Mouse (Mus musculus): ENCODE measurements at regions not wholly inside any gene's neighbourhood (a gene's known extent, or its start where the extent isn't known, plus 50 kb on each side); places are given as distances from the start of the nearest gene placed in this dataset.
"Not testable (repeated sequence)": the region's sequence is repeated elsewhere in the genome, so short reads cannot be mapped to it uniquely, and the experiment has no call there.

DNA sequence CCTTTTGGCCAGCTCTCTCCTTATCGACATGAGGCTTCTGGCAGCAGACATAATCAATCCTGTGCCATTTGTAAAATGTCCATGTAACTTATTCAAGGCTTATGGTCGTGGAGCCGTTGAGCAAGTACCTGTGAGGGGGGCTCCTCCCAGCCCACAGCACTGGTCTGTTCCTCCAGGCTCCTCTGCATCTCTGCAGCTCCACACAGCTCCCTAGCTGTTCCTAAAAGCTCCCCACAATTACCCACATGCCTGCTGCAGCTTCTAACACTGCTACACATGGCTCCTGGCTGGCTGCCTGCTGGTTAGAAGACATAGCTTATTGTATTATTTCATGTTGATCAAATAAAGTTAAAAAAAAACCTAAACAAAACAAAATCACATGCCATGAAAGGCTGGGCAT lies 77.9 kb downstream of the Tcp10c start:
- DNase-seq (ENCODE audit: low read depth, low spot score), result not testable (repeated sequence)

GRCm38 (mm10) chr17:13434146-13434545 lies 79.8 kb downstream of the Tcp10c start:
- DNase-seq (ENCODE audit: low read depth, low spot score), result not testable (repeated sequence)

GRCm38 (mm10) chr17:13438790-13439189 lies 84.4 kb downstream of the Tcp10c start:
- DNase-seq (ENCODE audit: low read depth, low spot score), result not testable (repeated sequence)

DNA sequence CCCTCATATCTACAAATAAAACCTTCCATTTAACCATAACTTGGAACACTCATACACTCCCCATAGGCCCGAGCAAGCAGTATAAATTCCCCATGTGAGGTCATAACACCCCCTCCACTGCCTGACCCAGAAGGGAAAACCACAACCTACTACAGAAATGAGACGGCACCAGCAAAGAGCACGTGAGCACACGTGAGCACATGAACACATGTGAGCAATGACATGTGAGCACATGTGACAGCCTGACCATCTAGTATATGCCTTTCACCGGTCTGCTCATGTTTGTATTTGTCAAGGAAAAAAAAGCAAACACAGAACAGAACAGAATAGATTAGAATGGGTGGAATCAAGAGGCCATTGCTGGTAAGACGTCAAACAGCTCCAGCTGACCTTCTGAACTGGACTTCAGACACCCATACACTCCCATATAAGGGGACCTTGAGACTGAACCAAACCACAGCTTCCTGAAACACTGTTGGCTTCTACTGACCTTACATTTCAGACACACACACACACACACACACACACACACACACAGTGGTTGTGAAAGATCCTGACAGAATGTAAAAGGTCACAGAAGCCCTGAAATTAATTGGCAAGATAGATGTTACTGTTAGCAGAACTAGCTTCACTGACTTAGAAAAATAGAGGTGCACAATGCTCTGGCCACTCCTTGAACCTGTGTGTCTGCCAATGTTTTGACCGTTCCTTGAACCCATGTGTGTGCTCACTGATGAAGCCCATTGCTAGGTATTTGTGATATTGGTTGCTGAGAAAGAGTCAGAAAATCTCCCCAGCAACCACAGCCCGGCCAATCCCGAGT lies 86.5 kb downstream of the Tcp10c start:
- DNase-seq (ENCODE audit: low read depth, low spot score), result not testable (repeated sequence)

DNA sequence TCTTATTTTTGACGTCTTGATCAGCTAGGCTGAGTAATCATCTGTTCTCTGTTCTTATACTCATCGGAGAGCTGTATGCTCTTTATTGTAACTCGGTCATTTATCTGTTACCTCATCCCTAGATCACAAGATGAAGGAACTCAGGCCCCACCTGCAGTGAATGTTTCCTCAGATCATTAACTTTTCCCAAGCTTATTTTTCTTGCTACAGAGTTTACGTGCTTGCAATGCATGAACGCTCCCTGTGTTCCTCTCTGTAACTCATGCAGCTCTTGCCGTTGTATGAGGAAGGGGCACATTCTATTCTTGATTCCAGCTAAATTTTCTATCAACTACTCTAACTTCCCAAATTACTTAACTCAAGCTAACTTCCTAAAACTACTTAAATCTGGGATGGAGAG lies 87.9 kb downstream of the Tcp10c start:
- DNase-seq (ENCODE audit: low read depth, low spot score), result not testable (repeated sequence)

GRCm38 (mm10) chr17:13456869-13457600 lies 102.7 kb downstream of the Tcp10c start:
- not testable (repeated sequence) for DNase-seq (ENCODE audit: low read depth, low spot score)

- not testable (repeated sequence) for DNase-seq (ENCODE audit: low read depth, low spot score)
These were observed 103.6 kb downstream of the Tcp10c start for GRCm38 (mm10) chr17:13457942-13458341.

DNA sequence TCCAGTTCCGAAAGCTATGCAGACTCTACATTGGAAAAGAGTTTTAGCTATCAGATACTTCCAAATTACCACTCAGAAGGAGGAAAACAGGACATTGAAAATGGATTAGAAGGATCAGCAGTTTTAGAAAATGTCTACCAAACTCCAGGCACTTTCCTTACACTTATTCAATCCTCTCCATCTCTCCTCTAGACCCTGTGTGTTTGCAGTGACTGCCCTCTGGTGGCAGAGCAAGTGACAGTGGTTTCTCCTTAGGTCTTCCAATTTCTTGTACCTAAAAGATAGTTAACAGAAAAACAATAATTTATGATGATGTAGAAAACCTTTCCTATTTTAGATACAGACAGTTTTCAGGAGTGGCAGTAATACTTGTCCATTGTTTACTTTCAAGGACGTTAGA lies 104.4 kb downstream of the Tcp10c start:
- not testable (repeated sequence) for DNase-seq (ENCODE audit: low read depth, low spot score)

DNA sequence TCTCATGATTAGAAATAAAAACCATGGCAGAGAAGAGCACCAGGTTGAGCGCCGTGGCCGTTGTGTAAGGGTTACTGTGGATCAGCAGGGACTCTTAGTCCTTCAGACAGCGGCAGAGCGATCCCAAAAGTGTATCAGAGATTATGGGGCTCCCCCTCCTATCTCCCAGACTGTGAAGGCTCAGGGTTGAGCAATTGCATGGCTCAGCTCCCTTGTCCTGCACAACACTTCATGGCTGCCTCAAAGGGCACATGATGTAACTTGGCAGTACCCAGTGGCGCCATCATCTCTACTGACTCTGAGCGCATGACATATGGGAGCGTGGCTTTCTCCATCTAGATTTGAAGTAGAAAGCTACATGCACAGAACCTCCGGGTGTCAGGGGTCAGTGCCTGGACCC lies 108.3 kb downstream of the Tcp10c start:
- not testable (repeated sequence) for DNase-seq (ENCODE audit: low read depth, low spot score)

GRCm38 (mm10) chr17:13465822-13466221 lies 111.5 kb downstream of the Tcp10c start:
- DNase-seq (ENCODE audit: low read depth, low spot score), result not testable (repeated sequence)

- not testable (repeated sequence) for DNase-seq (ENCODE audit: low read depth, low spot score)
These were observed 115.6 kb downstream of the Tcp10c start for GRCm38 (mm10) chr17:13469867-13470380.

- DNase-seq (ENCODE audit: low read depth, low spot score), result peak; percentile 70
These were observed 118.2 kb downstream of the Tcp10c start for GRCm38 (mm10) chr17:13472460-13473062.

DNA sequence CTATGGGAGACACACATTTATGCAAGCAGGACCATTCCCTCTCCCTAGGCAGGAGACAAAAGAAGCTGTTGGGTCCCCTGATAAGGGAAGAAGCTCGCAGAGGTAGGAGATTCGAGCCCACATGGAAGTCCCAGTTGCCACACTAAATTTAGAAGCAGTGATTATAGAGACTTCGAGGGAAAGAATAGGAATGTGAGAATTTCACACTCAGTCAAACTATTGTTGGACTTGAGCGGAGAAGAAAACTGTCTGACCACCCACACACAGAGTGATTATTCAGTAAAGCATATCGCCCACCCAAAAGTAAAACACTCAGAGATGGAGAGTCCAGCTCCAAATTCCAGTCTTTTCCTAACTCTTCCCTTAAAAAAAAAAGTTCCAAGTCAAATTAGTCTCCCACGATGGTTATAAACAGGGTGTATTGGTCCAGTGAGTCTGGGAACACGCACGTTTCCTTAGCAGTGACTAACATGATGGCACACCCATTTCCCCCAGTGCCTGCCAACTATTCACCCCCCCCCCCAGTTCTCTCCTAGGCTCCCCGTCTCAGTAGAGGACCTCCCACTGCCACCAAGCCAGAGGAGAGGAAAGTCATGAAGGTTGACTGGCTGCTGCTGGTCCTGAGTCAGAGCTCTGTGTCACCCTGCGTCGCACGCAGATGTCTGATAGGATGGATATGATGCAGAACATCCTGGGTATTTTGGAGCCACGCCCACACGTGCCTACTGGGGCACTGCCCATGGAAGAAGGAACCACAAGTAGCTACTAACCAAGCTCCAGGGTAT lies 120.1 kb downstream of the Tcp10c start:
- no peak for DNase-seq (ENCODE audit: low read depth, low spot score)

DNA sequence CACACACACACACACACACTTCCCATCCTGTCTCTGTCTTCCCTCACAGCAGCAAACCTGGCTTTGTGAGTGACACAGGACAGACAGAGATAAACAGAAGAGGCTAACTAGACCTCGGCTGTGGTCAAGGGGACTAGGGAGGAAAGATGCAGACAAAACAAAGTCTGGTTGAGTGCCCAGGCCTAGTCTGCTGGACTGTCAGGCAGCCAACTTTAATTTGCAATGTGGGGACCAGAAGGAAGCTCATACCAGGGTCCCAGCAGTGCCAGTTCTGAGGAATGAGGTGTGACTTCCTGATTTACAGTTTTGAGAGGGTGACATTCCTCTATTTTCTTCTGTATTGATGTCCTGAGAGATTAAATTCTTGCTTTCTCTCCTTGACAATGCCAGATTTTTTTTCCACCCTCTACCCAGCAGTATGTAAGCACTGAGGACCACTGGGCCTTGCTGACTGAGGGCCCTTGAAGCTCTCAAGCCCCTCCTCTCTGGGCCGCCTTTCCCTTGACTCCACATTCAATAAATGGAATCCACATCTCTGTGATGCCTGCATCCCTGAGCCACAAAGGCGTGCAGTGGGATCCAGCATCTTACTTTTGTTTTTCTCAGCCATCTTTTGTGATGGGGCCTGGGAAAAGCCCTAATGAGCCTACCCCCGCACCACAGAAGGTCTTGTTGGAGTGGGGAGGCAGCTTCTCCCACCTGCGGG lies 124.6 kb downstream of the Tcp10c start:
- DNase-seq (ENCODE audit: low read depth, low spot score), result no peak

- DNase-seq (ENCODE audit: low read depth, low spot score), result no peak
These were observed 125.2 kb downstream of the Tcp10c start for GRCm38 (mm10) chr17:13479572-13480063.

GRCm38 (mm10) chr17:13481445-13482085 lies 127.2 kb downstream of the Tcp10c start:
- no peak for DNase-seq (ENCODE audit: low read depth, low spot score)

DNA sequence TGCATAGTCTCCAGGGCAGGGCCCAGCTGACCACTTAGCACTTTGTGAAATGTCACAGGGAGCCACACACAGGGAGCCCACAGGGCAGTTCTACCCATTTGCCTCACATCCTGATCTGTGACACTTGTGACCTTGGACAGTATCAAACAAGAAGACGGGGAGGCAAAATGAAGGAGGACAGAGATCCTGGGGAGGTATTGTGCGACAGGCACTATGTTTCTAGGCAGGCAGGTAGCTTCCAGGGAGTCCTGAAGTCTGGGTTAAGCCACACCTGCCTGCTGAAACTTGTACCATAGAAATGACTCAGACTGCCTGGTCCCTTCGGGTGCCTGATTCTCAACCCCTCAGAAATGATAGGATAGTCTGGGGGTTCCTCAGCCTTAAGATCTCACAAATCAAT lies 127.8 kb downstream of the Tcp10c start:
- no peak for DNase-seq (ENCODE audit: low read depth, low spot score)

DNA sequence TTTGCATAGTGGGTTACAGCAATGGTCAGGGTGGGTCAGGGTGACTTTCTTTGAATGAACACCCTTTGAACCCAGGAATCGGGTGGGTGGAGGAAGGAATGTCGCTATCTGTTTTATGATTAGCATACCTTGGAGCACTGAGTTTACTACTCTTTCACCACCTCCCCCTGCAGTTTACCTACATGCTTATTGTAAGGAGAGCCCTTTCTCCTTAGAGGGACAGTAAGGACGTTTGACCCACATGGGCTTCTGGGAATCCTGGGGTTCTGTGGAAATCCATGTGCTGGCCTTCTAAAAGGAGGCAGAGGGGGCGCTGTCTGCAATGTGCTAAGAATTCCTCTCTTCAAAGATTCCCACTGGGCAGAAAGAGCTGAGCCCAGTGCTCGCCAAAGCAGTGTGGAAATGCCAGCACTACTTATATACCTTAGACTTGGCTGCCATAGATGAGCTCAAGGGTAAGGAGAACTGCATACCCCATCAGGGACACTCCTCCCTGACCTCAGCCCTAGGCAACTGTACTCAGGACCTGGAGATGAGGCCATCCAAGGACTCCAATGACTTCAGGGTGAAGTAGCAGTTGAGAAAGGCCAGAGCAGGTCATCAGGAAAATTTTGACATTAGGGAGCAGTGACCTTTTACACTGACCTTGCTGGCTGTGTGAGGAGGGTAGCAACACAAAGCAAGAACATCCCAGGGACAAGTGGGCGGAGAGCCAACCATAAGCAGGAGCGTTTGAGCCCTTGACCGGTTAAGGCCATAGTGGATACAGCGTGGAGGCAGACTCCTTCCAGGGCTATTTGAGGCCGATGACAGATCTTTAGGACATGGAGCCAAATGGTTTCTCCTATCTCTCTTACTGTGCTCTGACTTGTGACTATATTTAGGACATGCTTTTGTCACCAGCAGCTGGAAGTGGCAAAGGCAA lies 133.2 kb downstream of the Tcp10c start:
- no peak for DNase-seq (ENCODE audit: low read depth, low spot score)

Data from retina, postnatal 7 days (tissue).